Mouse (Mus musculus) spleen, adult 2 months (tissue): ENCODE results near the gene Anks4b.

Experiments
- CTCF ChIP-seq: fragments of 200-500 bp; IDR thresholded peaks from 2 replicates; pipeline ENCODE4 v1.5.1; 2011; ENCODE audit warnings: mild to moderate bottlenecking, inconsistent platforms; ENCODE audit not compliant: insufficient read depth, insufficient read length, insufficient replicate concordance; ENCODE audit errors: extremely low read depth
- POLR2A ChIP-seq: fragments of 200-500 bp; IDR thresholded peaks from 2 replicates; pipeline ENCODE4 v1.6.1; 2011; ENCODE audit warnings: low read depth, low read length, inconsistent platforms

GRCm38 (mm10) chr7:120177611-120178010 is 4.0 kb downstream of the Anks4b start:
- no peak for TF ChIP-seq CTCF
- TF ChIP-seq POLR2A = no peak
